Mouse (Mus musculus): ENCODE measurements around the gene Hspb9. TPM values are rescaled to one million over a fixed set of nuclear protein-coding genes. Genes with fewer than 3 reads are reported as not detected.

The Hspb9 gene
- total and polyA plus RNA-seq, 2 experiments from 2014 or later, result not detected

- Histone ChIP-seq H3K36me3 (ENCODE audit: insufficient read depth, low read length) (no peaks in the 10 kb centered on the region), H3K4me1 (ENCODE audit: insufficient read depth, low read length) (no peaks in the 10 kb centered on the region), H3K9ac (replicated peaks; ENCODE audit: low read length, poor library complexity, severe bottlenecking) (no peak within 1 kb of the TSS; the same call in 1 of the 2 replicates), H3K4me2 (ENCODE audit: low read depth, low read length, poor library complexity, severe bottlenecking) (peak within 1 kb of the TSS; percentile 49), H3K9me3 (ENCODE audit: low read length) (no peaks in the 10 kb centered on the region), H3K27ac (ENCODE audit: low read depth, low read length) (no peak within 1 kb of the TSS), H3K4me3 (ENCODE audit: low read depth, low read length) (peak within 1 kb of the TSS; percentile 4; the same call in 1 of the 2 replicates), H3K27me3 (ENCODE audit: insufficient read depth, low read length) (peaks cover 10% of the 10 kb centered on the region)
- WGBS, result 5% methylated on average over 23 of the region's 23 CpGs
- no peak for DNase-seq (ENCODE audit: low spot score)
- no peak for ATAC-seq (ENCODE audit: low FRiP score)
- no peak for TF ChIP-seq CTCF (IDR thresholded peaks at IDR 0.05)
Observed at GRCm38 (mm10) chr11:100692164-100692616, 21.5 kb upstream of the Hspb9 start, which contains the start of gene Zfp385c. TSS of gene Zfp385c (minus strand) at chr11:100692455.

DNA sequence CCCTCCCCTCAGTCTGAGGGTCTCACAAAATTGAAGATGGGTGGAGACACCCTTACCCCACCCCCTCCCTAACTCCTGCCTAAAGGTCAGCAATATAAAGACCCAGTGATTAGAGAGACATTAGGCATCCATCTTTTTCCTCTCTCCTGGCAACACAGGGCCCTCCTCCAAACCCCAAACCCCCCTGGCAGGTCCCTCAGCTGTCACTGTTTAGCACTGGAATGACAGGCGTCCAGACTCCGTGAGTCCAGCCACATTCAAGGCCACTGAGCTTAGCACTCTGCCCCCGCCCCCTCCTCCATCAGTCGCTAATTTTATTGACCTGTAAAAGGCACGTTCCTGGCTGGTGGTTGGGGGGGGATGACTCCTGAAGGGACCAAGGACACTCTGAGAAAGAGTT lies 20.5 kb upstream of the Hspb9 start:
- ATAC-seq (ENCODE audit: low FRiP score) (no peak), DNase-seq (ENCODE audit: low spot score) (no peak)
- H3K9ac ChIP-seq (replicated peaks; ENCODE audit: low read length, poor library complexity, severe bottlenecking), result no peak overlapping the region
- WGBS, result 22% methylated on average over 5 of the region's 5 CpGs
- H3K36me3 ChIP-seq (ENCODE audit: insufficient read depth, low read length), result no peaks in the 10 kb centered on the region
- H3K9me3 ChIP-seq (ENCODE audit: low read length), result no peaks in the 10 kb centered on the region
- no peak for TF ChIP-seq CTCF (IDR thresholded peaks at IDR 0.05)
- no peak overlapping the region for H3K4me3 ChIP-seq (ENCODE audit: low read depth, low read length)
- H3K4me1 ChIP-seq (ENCODE audit: insufficient read depth, low read length), result no peaks in the 10 kb centered on the region
- H3K27ac ChIP-seq (ENCODE audit: low read depth, low read length), result no peak overlapping the region
- no peak overlapping the region for H3K4me2 ChIP-seq (ENCODE audit: low read depth, low read length, poor library complexity, severe bottlenecking)
- peaks cover 10% of the 10 kb centered on the region for H3K27me3 ChIP-seq (ENCODE audit: insufficient read depth, low read length)

DNA sequence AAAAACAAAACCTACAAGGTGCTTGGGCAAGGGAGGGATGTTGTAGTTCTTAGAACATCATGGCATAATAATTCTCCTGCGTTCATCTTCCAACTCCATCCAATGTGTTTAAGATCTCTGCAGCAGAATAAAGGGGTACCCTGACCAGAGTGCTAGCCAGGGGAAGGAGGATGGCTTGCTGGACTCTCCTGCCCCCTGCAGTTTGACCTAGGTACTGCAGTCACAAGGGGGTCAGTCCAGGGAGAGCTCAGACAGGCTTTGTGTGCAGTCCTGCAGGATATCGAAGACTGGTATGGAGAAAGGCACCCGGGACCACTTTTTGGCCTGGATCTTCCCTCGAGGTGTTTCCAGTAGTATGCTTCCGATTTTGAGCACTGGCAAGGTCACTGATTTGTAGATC lies 18.7 kb upstream of the Hspb9 start:
- no peaks in the 10 kb centered on the region for H3K4me1 ChIP-seq (ENCODE audit: insufficient read depth, low read length)
- 35% methylated on average over 5 of the region's 5 CpGs for WGBS
- H3K9ac ChIP-seq (replicated peaks; ENCODE audit: low read length, poor library complexity, severe bottlenecking), result no peak overlapping the region
- H3K36me3 ChIP-seq (ENCODE audit: insufficient read depth, low read length), result no peaks in the 10 kb centered on the region
- ATAC-seq (ENCODE audit: low FRiP score) (no peak), DNase-seq (ENCODE audit: low spot score) (peak; percentile 63)
- no peak overlapping the region for H3K4me2 ChIP-seq (ENCODE audit: low read depth, low read length, poor library complexity, severe bottlenecking)
- no peaks in the 10 kb centered on the region for H3K9me3 ChIP-seq (ENCODE audit: low read length)
- H3K27ac ChIP-seq (ENCODE audit: low read depth, low read length), result no peak overlapping the region
- H3K27me3 ChIP-seq (ENCODE audit: insufficient read depth, low read length), result peaks cover 10% of the 10 kb centered on the region
- H3K4me3 ChIP-seq (ENCODE audit: low read depth, low read length), result no peak overlapping the region
- TF ChIP-seq CTCF (IDR thresholded peaks at IDR 0.05), result peak; percentile 94

DNA sequence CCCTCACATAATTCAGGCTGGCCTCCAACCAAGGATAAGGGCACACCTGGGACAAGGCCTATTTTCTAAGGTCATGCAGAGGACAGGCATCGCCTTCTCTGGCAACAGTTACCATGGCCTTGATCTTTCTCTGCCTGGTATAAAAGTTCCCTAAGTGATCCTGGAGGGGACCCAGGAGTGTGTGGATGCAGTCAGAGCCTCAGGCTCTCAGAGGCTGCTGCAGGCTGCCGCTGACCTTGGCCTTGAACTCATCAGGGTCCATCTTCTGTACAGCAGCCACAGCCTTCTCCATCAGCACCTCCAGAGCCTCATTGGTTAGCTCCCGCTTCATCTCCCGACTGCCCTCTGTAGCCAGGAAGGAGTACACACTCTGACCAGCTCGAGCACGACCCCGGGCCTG lies 15.7 kb upstream of the Hspb9 start:
- Histone ChIP-seq H3K4me2 (ENCODE audit: low read depth, low read length, poor library complexity, severe bottlenecking) (no peak overlapping the region), H3K27ac (ENCODE audit: low read depth, low read length) (no peak overlapping the region), H3K27me3 (ENCODE audit: insufficient read depth, low read length) (no peaks in the 10 kb centered on the region), H3K9me3 (ENCODE audit: low read length) (no peaks in the 10 kb centered on the region), H3K4me1 (ENCODE audit: insufficient read depth, low read length) (no peaks in the 10 kb centered on the region), H3K4me3 (ENCODE audit: low read depth, low read length) (no peak overlapping the region), H3K36me3 (ENCODE audit: insufficient read depth, low read length) (no peaks in the 10 kb centered on the region), H3K9ac (replicated peaks; ENCODE audit: low read length, poor library complexity, severe bottlenecking) (no peak overlapping the region)
- WGBS, result 78% methylated on average over 7 of the region's 7 CpGs
- ATAC-seq (ENCODE audit: low FRiP score), result no peak
- no peak for DNase-seq (ENCODE audit: low spot score)
- TF ChIP-seq CTCF (IDR thresholded peaks at IDR 0.05), result no peak

GRCm38 (mm10) chr11:100700710-100701109 lies 12.9 kb upstream of the Hspb9 start:
- Histone ChIP-seq H3K27ac (ENCODE audit: low read depth, low read length) (no peak overlapping the region), H3K27me3 (ENCODE audit: insufficient read depth, low read length) (no peaks in the 10 kb centered on the region), H3K4me1 (ENCODE audit: insufficient read depth, low read length) (no peaks in the 10 kb centered on the region), H3K4me2 (ENCODE audit: low read depth, low read length, poor library complexity, severe bottlenecking) (no peak overlapping the region), H3K9ac (replicated peaks; ENCODE audit: low read length, poor library complexity, severe bottlenecking) (no peak overlapping the region), H3K4me3 (ENCODE audit: low read depth, low read length) (no peak overlapping the region), H3K36me3 (ENCODE audit: insufficient read depth, low read length) (peaks cover 12% of the 10 kb centered on the region), H3K9me3 (ENCODE audit: low read length) (no peaks in the 10 kb centered on the region)
- TF ChIP-seq CTCF (IDR thresholded peaks at IDR 0.05), result no peak
- whole genome bisulfite sequencing, result 82% methylated on average over 3 of the region's 3 CpGs
- ATAC-seq (ENCODE audit: low FRiP score) (no peak), DNase-seq (ENCODE audit: low spot score) (no peak)

DNA sequence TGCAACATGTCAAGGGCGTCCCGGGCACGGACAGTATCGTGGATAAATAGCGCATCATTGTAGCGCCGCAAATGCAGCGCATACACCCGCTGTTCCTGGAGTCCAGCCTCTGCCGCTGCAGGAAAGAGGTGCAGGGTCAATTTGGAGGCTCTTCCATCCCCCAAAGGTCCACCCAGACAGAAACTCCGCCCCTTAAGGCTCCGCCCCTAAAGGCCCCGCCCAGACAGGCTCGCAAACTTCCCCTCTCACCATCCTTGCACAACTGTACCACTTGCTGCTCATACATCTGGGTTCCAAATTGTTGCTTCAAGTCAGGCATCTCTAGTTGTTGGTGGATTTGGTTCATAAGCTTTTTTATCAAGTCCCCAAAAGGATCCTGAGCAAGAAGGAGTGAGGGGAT lies 12.3 kb upstream of the Hspb9 start:
- no peak for TF ChIP-seq CTCF (IDR thresholded peaks at IDR 0.05)
- no peaks in the 10 kb centered on the region for H3K9me3 ChIP-seq (ENCODE audit: low read length)

More for the DNA sequence above, 12.3 kb upstream of the Hspb9 start:
- DNase-seq (ENCODE audit: low spot score), result no peak
- no peak for ATAC-seq (ENCODE audit: low FRiP score)
- no peaks in the 10 kb centered on the region for H3K27me3 ChIP-seq (ENCODE audit: insufficient read depth, low read length)
- WGBS, result 11% methylated on average over 14 of the region's 14 CpGs
- H3K27ac ChIP-seq (ENCODE audit: low read depth, low read length), result no peak overlapping the region
- no peak overlapping the region for H3K4me3 ChIP-seq (ENCODE audit: low read depth, low read length)
- peaks cover 18% of the 10 kb centered on the region for H3K36me3 ChIP-seq (ENCODE audit: insufficient read depth, low read length)
- H3K9ac ChIP-seq (replicated peaks; ENCODE audit: low read length, poor library complexity, severe bottlenecking), result no peak overlapping the region
- no peaks in the 10 kb centered on the region for H3K4me1 ChIP-seq (ENCODE audit: insufficient read depth, low read length)
- peak overlapping the region; percentile 22; the same call in 1 of the 2 replicates for H3K4me2 ChIP-seq (ENCODE audit: low read depth, low read length, poor library complexity, severe bottlenecking)

Measured in midbrain, postnatal 0 days (tissue).